In genomic region chr8:64456970-64457369, GRCm38 (mm10) we compare ENCODE assay signal across 23 mouse cellular contexts.
A peak's percentile ranks its signal among the peaks of the same experiment; 100 is the strongest.
DNase-seq lines count a peak whose midpoint lies in the region; ATAC-seq and TF ChIP-seq lines count a peak whose summit lies in the region.
"Had no signal": no experiment of that assay in that cellular context is flagged by ENCODE, and none has a peak within 500 bp of the region (broad histone marks: within the 10 kb centered on the region; RNA-seq: fewer than 3 reads in every experiment).

No protein-coding gene starts in this region.

- H3K9ac ChIP-seq in hindbrain, postnatal 0 days (replicated peaks; ENCODE audit: low read length): no peak overlapping the region
- no peak overlapping the region for H3K9ac ChIP-seq in hindbrain, embryonic 16.5 days (ENCODE audit: low read depth, low read length)
- no peak overlapping the region for H3K9ac ChIP-seq in kidney, postnatal 0 days (ENCODE audit: low read depth, low read length)
- H3K9ac ChIP-seq: embryonic facial prominence, embryonic 12.5 days; forebrain, embryonic 12.5 days; forebrain, embryonic 15.5 days; heart, embryonic 12.5 days; heart, embryonic 15.5 days; hindbrain, embryonic 14.5 days; intestine, embryonic 15.5 days had no signal

- DNase-seq in hindbrain, postnatal 0 days (ENCODE audit: low spot score): peak; percentile 3
- peak; percentile 44 for DNase-seq in kidney, postnatal 0 days (ENCODE audit: low spot score)
- no peak for DNase-seq in kidney, adult 11 months
- peak; percentile 78 for DNase-seq in retina, embryonic 14.5 days (ENCODE audit: low spot score)
- DNase-seq in heart, adult 18-20 months: no peak
- DNase-seq: adrenal gland, postnatal 10 days; adrenal gland, postnatal 36 days; cerebellum, adult 18-20 months; cerebellum, adult 9-10 months; cerebellum, postnatal 14 days; gastrocnemius, postnatal 25 days; heart, postnatal 14 days; heart, postnatal 4 days had no signal

- no peaks in the 10 kb centered on the region for H3K4me1 ChIP-seq in hindbrain, postnatal 0 days (ENCODE audit: insufficient read depth, low read length)
- H3K4me1 ChIP-seq in hindbrain, embryonic 16.5 days (ENCODE audit: control insufficient read depth, insufficient read depth, low read depth, low read length): no peaks in the 10 kb centered on the region
- no peaks in the 10 kb centered on the region for H3K4me1 ChIP-seq in kidney, postnatal 0 days (replicated peaks; ENCODE audit: insufficient read depth, low read length)
- H3K4me1 ChIP-seq: embryonic facial prominence, embryonic 12.5 days; forebrain, embryonic 12.5 days; forebrain, embryonic 15.5 days; heart, embryonic 12.5 days; heart, embryonic 15.5 days; intestine, embryonic 15.5 days had no signal

- no peak overlapping the region for H3K4me3 ChIP-seq in hindbrain, postnatal 0 days (ENCODE audit: low read length)
- H3K4me3 ChIP-seq in hindbrain, embryonic 16.5 days (ENCODE audit: low read length): no peak overlapping the region
- no peak overlapping the region for H3K4me3 ChIP-seq in kidney, postnatal 0 days (replicated peaks; ENCODE audit: low read depth, low read length)
- H3K4me3 ChIP-seq: embryonic facial prominence, embryonic 12.5 days; erythroblast, embryonic 14.5 days; forebrain, embryonic 12.5 days; forebrain, embryonic 15.5 days; heart, embryonic 12.5 days; heart, embryonic 15.5 days; intestine, embryonic 15.5 days had no signal

- H3K36me3 ChIP-seq in hindbrain, postnatal 0 days (ENCODE audit: insufficient read depth, low read length): no peaks in the 10 kb centered on the region
- no peaks in the 10 kb centered on the region for H3K36me3 ChIP-seq in hindbrain, embryonic 16.5 days (ENCODE audit: control insufficient read depth, insufficient read depth, low read length)
- no peaks in the 10 kb centered on the region for H3K36me3 ChIP-seq in kidney, postnatal 0 days (ENCODE audit: insufficient read depth, low read length)
- H3K36me3 ChIP-seq: embryonic facial prominence, embryonic 12.5 days; forebrain, embryonic 12.5 days; forebrain, embryonic 15.5 days; heart, embryonic 12.5 days; heart, embryonic 15.5 days; intestine, embryonic 15.5 days had no signal

- no peaks in the 10 kb centered on the region for H3K27me3 ChIP-seq in hindbrain, postnatal 0 days (ENCODE audit: insufficient read depth, low read length)
- no peaks in the 10 kb centered on the region for H3K27me3 ChIP-seq in hindbrain, embryonic 16.5 days (replicated peaks; ENCODE audit: control insufficient read depth, insufficient read depth, low read length)
- no peaks in the 10 kb centered on the region for H3K27me3 ChIP-seq in kidney, postnatal 0 days (ENCODE audit: insufficient read depth, low read length)
- H3K27me3 ChIP-seq: embryonic facial prominence, embryonic 12.5 days; forebrain, embryonic 12.5 days; forebrain, embryonic 15.5 days; heart, embryonic 12.5 days; heart, embryonic 15.5 days; intestine, embryonic 15.5 days had no signal

- H3K4me2 ChIP-seq in hindbrain, postnatal 0 days (ENCODE audit: low read depth, low read length): no peak overlapping the region
- H3K4me2 ChIP-seq in hindbrain, embryonic 16.5 days (ENCODE audit: low read length): no peak overlapping the region
- no peak overlapping the region for H3K4me2 ChIP-seq in kidney, postnatal 0 days (ENCODE audit: low read length)
- H3K4me2 ChIP-seq: embryonic facial prominence, embryonic 12.5 days; forebrain, embryonic 12.5 days; forebrain, embryonic 15.5 days; heart, embryonic 12.5 days; heart, embryonic 15.5 days; hindbrain, embryonic 14.5 days; intestine, embryonic 15.5 days had no signal

- H3K9me3 ChIP-seq in hindbrain, postnatal 0 days (ENCODE audit: low read length): no peaks in the 10 kb centered on the region
- H3K9me3 ChIP-seq in hindbrain, embryonic 16.5 days (ENCODE audit: control insufficient read depth, low read length): no peaks in the 10 kb centered on the region
- H3K9me3 ChIP-seq in kidney, postnatal 0 days (replicated peaks; ENCODE audit: low read length): no peaks in the 10 kb centered on the region
- H3K9me3 ChIP-seq: embryonic facial prominence, embryonic 12.5 days; forebrain, embryonic 12.5 days; forebrain, embryonic 15.5 days; heart, embryonic 12.5 days; heart, embryonic 15.5 days; intestine, embryonic 15.5 days had no signal

- TF ChIP-seq CTCF in hindbrain, postnatal 0 days (IDR thresholded peaks at IDR 0.05; ENCODE audit: low read depth): no peak
- TF ChIP-seq CTCF in kidney, postnatal 0 days (IDR thresholded peaks at IDR 0.05; ENCODE audit: low read depth): no peak

- 58% methylated on average over 5 of the region's 5 CpGs for WGBS in hindbrain, postnatal 0 days
- WGBS in hindbrain, embryonic 16.5 days: 59% methylated on average over 5 of the region's 5 CpGs
- 36% methylated on average over 5 of the region's 5 CpGs for WGBS in kidney, postnatal 0 days

- no peak overlapping the region for H3K27ac ChIP-seq in hindbrain, postnatal 0 days
- H3K27ac ChIP-seq in hindbrain, embryonic 16.5 days (ENCODE audit: low read depth, low read length): no peak overlapping the region
- H3K27ac ChIP-seq in kidney, postnatal 0 days: no peak overlapping the region
- H3K27ac ChIP-seq: embryonic facial prominence, embryonic 12.5 days; forebrain, embryonic 12.5 days; forebrain, embryonic 15.5 days; heart, embryonic 15.5 days; hindbrain, embryonic 14.5 days; intestine, embryonic 15.5 days had no signal

- ATAC-seq in hindbrain, postnatal 0 days: no peak
- no peak for ATAC-seq in hindbrain, embryonic 16.5 days
- ATAC-seq in kidney, postnatal 0 days (replicated peaks; ENCODE audit: low FRiP score, low read depth): no peak
- ATAC-seq: CD4-positive, CD25-positive, alpha-beta regulatory T cell, adult 4 months; forebrain, embryonic 15.5 days; intestine, embryonic 15.5 days had no signal

Comparison
In these comparisons a context has a peak if more than half of its experiments do, and no peak if none do; other contexts are left out.
1. DNase-seq: peak in hindbrain, postnatal 0 days (single experiment), kidney, postnatal 0 days (single experiment) and retina, embryonic 14.5 days (single experiment); none in kidney, adult 11 months (single experiment) and heart, adult 18-20 months (0 of 2).